Mouse (Mus musculus): ENCODE results near the gene Six1.
A peak's percentile ranks its signal among the peaks of the same experiment; 100 is the strongest.
"Not testable (repeated sequence)": the region's sequence is repeated elsewhere in the genome, so short reads cannot be mapped to it uniquely, and the experiment has no call there.

Six1 gene

DNA sequence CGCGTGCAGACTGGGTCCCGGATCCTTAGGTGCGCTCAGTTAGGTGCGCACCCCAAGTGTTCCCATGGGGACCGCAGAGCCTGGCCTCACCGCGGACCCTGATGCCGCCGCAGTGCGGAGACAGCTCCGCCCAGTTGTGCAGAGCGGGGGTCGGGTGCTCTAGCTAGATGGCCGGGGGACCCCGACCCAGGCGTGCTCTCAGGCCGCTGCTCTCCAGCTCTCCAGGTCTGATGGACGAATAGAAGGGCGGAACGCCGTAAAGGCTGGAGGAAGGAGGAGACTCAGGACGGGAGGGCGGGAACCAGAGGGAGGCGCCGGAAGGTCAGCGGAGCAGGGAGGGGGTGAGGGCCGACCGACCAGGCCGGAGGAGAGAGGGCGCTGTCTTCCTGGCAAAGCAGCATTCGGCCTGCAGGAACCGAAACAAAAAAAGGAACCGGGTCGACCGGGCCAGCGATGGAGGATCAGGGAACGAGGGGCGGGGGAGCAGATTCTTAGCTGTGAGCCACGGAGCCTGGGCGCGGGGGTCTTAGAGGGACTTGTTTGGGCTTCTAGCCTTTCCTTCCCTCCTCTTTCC is at the start of gene Six1:
Gene Six1, minus strand, starts transcription at position 220 of the 574 bp plus-strand sequence.
- peak; percentile 87 for DNase-seq (ENCODE audit: low spot score)

DNA sequence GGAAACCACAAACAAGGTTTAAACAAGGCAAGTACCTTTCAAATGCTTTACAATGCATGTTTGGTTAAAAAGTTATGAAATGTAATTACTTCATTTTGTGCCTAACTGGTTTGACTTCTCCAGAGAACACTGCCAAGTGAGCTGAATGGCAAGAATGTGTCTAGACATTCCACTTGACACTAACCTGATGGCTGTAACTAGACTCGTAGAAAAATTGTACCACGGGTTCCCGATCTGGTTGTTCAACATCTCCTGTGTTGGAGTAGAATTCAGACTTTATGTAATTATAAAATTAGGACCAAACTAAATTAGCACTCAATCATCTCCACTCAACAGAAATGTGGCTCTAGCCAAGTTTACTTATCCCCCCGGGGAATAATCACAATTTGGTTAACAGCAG is 44.9 kb upstream of the Six1 start:
- peak; percentile 58 for DNase-seq (ENCODE audit: low spot score)

DNA sequence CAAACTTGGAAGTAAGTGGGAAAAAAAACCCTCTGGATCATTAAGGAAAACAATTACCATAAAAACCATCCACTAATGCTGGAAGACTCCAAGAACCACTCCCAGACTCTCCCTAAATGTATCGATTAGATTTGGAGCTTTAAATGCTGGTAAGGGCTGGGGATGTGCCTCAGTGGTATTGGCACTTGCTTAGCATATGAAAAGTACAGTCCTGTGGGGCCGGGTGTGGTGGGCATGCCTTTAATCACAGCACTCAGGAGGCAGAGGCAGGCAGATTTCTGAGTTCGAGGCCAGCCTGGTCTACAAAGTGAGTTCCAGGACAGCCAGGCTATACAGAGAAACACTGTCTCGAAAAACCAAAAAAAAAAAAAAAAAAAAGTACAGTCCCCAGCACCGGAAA is 42.5 kb upstream of the Six1 start:
- DNase-seq (ENCODE audit: low spot score), result not testable (repeated sequence)

DNA sequence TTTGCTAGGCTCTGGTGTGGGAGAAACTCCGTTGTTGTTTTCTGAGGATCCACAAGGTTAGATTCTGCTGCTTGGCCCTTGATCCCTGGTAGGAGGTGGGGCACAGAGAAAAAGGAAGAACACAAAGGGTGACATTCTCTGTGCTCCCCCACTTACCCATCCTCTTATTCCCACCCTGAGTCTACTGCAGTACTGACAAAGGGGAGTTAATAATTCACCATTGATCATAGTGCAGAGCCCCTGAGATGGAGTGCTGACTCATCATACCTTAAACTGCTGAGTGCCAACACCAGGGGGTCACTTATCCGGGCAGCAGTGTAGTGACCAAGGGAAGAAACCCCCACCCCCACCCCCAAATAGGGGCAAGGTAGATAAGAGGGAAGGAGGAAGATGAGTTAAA is 40.9 kb upstream of the Six1 start:
- DNase-seq (ENCODE audit: low spot score), result no peak

DNA sequence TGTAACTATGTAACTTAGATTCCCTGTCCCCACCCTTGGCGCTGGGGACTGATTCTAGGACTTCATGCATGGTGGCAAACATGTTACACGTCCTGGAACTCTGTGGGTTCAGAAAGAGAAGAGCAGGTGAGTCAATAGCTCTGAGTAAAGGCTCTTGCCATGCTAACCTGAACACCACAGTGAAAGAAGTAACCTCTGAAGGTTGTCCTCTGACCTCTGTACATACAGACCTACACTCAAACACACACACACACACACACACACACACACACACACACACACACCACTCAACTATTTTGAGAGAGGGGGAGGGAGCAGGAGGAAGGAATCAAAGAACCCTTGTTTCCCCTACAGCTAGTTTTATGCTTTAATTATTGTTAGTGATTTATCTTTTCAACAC is 40.5 kb upstream of the Six1 start:
- no peak for DNase-seq (ENCODE audit: low spot score)

DNA sequence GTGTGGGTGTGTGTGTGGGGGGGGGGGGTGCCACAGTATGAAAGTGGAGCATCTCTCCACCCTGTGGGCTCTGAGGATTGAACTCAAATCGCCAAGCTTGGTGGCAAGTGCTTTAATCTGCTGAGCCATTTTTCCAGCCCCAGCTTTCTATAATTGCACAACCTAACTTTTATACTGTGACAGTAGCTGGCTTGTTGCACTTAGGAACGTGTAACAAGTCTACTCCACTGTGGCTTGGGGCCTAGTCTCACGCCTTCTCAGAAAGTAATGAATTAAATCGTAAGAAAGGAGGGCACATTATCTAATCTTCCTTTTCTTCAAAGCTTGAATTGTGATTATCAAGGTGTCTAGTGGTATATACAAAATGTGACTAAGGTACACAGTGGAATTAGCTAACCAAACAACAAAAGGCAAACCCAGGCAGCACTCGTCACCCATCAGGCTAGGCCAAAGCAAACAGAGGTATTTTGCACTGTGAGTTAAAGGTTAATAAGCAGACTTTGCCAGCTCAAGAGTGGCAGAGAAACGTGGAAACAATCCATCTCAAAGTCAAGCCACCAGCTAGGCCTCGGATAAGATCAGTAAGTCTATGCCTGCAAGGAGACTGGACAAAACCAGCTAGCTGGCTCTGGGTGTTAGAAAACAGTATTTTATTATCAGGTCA is 37.1 kb upstream of the Six1 start:
- DNase-seq (ENCODE audit: low spot score), result no peak

GRCm38 (mm10) chr12:73088911-73089310 is 35.2 kb upstream of the Six1 start:
- no peak for DNase-seq (ENCODE audit: low spot score)

DNA sequence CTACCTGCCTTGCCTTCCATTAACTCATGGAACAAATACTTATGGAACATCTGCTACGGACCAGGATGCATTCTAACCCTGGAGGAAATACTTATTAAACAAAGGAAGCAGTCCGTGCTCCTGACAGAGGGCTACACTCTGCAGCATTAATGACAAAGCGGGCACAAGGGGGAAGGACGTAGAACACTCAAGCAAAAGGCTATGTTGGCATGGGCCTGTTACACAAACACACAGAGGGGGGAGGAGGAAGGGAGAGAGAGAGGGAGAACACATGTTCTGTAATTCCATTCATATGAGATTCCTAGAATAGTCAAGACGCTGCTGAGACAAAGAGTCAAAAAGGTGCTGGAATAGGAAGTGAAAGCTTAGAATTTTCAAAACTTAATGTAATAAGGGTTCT is 34.8 kb upstream of the Six1 start:
- no peak for DNase-seq (ENCODE audit: low spot score)

- DNase-seq (ENCODE audit: low spot score), result no peak
Measured at GRCm38 (mm10) chr12:73087086-73087485, 33.4 kb upstream of the Six1 start.

- DNase-seq (ENCODE audit: low spot score), result no peak
Measured at GRCm38 (mm10) chr12:73085739-73086630, 32.3 kb upstream of the Six1 start.

DNA sequence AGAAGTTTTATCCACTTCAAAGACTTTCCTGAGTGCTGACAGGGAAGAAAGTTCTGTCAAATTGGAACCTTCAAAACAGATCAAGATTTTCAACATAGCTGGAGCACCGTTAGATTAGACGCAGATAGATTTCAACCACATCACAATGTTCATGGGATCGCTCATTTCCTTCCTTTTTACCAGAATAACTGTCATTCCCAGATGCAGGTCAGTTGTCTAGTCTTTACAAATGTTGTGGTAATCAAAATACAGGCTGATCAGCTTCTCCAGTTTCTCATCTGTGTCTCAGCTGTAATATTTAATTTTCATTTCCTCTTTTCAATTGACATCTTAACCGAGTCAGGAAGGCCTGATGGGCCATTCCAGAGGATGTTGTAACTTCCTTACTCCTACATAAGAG is 30.1 kb upstream of the Six1 start:
- DNase-seq (ENCODE audit: low spot score), result no peak

DNA sequence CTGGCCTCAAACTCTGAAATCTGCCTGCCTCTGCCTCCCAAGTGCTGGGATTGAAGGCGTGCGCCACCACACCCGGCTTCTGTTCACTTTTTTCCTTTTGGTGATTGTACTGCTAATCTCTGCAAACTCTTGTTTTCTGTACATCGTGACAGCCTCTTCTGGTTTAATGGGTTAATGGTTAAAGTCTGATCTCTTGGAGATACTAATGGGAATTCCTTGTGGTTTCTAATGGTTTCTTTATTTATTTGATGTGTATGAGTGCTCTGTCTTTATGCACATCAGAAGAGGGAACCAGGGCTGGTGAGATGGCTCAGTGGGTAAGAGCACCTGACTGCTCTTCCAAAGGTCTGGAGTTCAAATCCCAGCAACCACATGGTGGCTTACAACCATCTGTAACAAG is 28.1 kb upstream of the Six1 start:
- not testable (repeated sequence) for DNase-seq (ENCODE audit: low spot score)

DNA sequence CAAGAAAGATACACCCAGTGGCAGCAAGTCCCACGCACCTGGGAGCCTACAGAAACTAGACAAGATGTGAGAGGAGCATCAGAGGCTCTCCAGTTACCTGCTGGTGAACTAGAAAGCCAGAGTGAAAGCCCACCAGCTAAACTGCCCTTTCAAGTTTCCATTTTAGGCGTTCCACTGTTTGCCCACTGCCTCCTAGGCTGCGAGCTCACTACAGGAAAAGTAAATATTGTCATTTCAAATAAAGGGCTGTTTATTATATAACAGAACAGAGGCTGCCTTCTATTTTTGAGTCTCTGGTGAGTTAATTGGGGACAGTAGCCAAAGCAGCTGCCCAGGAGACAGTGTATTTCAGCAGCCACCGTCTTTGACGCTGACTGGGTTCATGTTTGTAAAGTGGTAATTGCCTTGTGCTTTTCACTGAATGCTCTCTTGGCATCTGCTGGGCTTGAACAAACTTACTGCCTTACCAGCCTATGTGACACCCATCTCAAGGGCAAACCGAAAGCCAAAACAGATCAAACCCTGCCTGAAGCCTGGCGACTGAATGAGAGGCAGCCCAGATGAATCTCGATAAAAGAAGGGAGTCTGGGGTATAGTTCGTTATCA is 7.2 kb upstream of the Six1 start:
- peak; percentile 41 for DNase-seq (ENCODE audit: low spot score)

DNA sequence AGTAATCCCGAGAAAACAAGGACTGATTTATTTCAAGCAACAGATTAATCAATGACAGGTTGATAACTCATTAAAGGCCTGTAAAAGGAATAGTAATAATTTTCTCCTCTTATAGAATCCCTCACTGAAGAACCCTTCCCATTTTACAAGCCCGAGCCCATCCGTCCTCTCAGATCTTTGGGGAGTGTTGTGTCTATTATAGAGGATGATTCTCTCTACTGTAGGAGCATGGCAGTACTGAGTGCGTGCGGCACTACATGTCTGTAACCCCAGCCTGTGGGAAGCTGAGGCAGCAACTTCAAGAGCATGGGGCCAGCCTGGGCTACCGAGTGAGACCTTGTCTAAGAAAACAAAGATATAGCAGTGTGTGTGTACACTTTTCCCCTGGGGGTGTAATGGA is 3.8 kb upstream of the Six1 start:
- DNase-seq (ENCODE audit: low spot score), result no peak

DNA sequence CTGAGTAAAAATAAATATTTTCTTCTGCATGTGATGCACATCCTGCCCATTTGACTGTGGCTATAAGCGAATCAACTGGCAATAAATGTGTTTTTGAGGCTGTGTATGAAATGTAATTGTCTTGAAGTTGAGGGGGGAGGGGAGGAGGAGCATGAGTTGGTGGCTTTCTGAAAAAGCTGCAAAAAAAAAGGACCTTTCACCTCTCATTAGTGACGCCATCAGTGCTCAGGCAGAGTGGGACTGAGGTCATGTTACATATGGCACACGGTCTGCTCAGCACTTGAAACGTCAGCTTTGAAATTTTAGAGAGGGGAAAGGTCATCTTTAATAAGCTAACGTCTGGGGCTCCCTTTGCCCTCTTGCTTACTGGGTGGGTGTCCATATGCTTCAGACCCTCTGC is 1.8 kb upstream of the Six1 start:
- no peak for DNase-seq (ENCODE audit: low spot score)

GRCm38 (mm10) chr12:73054576-73055185 is 994 bp upstream of the Six1 start:
- DNase-seq (ENCODE audit: low spot score), result no peak

DNA sequence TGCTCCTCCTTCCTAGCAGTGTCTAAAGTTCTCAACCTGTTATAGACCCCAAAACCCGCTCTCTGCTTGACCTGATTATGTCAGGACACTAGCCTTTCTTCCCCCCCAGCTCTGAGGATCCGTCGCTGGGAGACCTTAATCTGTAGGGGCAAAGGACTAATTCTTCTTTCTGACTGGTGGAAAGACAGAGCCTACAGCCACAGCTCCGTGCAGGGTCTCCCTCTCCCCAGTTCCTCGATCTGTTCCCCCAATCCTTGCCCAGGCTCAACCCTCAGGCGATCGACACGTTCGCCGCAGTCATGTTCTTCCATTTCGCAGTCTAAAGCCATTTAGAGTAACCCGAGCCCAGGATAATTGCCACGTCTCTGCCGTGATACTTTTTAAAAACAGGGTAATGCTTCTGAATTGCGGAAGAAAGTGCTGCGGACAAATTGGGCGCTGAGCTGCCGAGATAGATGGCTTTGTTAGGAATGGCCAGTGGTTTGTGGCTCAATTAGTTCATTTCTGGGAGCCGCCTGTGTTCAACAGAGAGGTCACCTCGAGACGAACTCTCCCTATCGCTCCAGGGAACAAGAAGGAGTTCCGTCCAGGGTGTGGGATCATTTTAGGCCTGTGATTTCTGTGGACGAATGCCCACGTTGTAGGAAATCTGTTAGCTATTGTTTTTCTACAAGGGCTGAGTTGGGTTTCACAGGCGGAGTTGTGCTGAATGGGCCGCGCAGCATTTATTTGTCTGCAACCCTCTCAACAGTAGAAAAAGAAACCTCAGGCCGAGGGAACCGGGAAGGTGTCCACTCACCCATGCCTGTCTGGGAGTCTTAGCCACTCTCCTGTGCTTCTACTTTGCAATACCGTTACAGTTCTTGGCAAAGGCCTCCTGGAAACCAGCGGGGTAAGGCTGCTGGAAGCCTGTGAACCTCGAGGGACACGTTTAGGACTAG is 766 bp downstream of the Six1 start:
- no peak for DNase-seq (ENCODE audit: low spot score)

DNA sequence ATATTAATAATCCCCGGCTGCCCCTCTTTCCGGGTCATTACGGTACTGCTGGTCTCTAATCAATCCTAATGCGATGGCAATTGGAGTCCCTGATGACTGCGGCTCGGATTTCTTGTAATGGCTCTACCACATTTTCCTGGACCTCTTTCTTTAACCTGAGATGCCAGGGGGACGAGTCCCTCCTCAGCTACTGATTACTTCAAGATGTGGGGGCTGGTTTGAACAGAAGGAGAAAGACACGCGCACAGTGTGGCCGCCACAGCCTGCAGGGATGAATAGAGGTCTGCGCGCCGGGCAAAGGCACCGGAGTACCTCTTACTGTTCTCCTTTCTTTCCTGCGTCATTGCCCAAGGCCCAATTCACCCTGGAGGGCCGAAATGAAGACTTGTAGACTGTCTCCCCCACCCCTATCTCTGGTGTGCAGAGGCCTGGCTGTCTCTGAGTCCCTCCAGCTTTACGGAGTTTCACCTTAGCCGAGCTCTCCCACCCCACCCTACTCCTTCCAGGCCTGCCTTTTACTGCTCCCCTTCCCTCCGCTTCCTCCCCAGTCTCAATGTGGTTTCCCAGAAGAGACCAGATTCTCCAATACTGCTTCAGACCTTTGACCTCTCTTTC is 1.5 kb downstream of the Six1 start:
- DNase-seq (ENCODE audit: low spot score), result no peak

DNA sequence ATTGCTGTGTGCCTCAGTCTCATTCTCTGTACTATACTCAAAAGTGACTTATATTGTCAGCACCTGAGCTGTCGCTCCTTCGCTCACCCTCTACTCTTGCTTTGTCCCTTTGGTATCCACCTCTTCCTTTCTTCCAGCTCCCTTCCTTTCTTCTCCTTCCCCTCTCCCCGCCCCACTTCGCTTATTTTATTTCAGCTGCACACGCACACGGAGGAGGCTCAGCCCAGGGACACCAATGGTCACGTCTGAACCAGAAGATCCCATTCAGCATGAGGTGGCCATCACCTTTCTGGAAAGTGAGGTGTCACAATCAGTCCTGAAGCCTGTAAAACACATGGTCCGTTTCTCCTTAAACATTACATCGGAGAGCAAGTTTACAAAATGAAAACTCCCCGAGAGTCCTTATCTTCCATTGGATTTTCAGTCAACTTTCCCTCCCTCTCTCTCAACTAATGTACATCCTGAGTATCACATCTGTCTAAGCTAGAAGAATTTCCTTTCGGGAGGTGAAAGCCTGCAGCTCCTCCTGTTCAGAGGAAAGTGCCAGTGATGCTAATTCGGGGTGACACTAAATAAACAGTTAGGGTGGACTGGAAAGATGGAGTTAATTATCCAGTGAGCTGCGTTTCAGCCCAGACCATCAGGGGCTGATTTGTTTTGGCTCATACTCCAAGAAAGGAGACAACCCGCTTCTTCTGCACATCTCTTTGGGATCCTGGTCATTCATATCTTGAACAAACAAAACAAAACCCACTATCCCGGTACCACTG is 2.7 kb downstream of the Six1 start:
- no peak for DNase-seq (ENCODE audit: low spot score)

- DNase-seq (ENCODE audit: low spot score), result no peak
Measured at GRCm38 (mm10) chr12:73050305-73050704, 3.4 kb downstream of the Six1 start.
